Mouse (Mus musculus) neural tube, embryonic 14.5 days (tissue): ENCODE measurements around the gene Gna15. TPM values are rescaled to one million over a fixed set of nuclear protein-coding genes. Genes with fewer than 3 reads are reported as not detected.

Experiments used
- ATAC-seq: fragments of 200-750 bp; cut with Nextera tagmentation; 2 replicates; pipeline ENCODE4 v1.8.0; 2017; ENCODE audit warnings: low read depth, mild to moderate bottlenecking, moderate TSS enrichment, moderate library complexity
- H3K27ac ChIP-seq: fragments of 300-500 bp; sonication (generic); 2 replicates; pipeline ENCODE4 v1.5.1; 2014; ENCODE audit warnings: low read depth, mild to moderate bottlenecking, control low read depth, low read length, moderate library complexity, mixed read lengths
- H3K27me3 ChIP-seq: fragments of 300-500 bp; sonication (generic); 2 replicates; pipeline ENCODE4 v1.6.1; 2014; ENCODE audit warnings: low read length; ENCODE audit not compliant: control insufficient read depth, insufficient read depth
- H3K36me3 ChIP-seq: fragments of 300-500 bp; sonication (generic); 2 replicates; pipeline ENCODE4 v1.6.1; 2014; ENCODE audit warnings: low read length, mixed read lengths; ENCODE audit not compliant: control insufficient read depth, insufficient read depth
- H3K4me1 ChIP-seq: fragments of 300-500 bp; sonication (generic); 2 replicates; pipeline ENCODE4 v1.6.1; 2014; ENCODE audit warnings: low read length; ENCODE audit not compliant: control insufficient read depth, insufficient read depth
- H3K4me2 ChIP-seq: fragments of 300-500 bp; sonication (generic); 2 replicates; pipeline ENCODE4 v1.6.1; 2014; ENCODE audit warnings: mild to moderate bottlenecking, low read depth, low read length, control low read depth
- H3K4me3 ChIP-seq: fragments of 300-500 bp; sonication (generic); 2 replicates; pipeline ENCODE4 v1.5.1; 2014; ENCODE audit warnings: low read depth, low read length, control low read depth, mixed read lengths
- H3K9ac ChIP-seq: fragments of 300-500 bp; sonication (generic); replicated peaks from 2 replicates; pipeline ENCODE4 v1.6.1; 2014; ENCODE audit warnings: low read depth, mild to moderate bottlenecking, control low read depth, low read length, mixed read lengths
- H3K9me3 ChIP-seq: fragments of 300-500 bp; sonication (generic); 2 replicates; pipeline ENCODE4 v1.6.1; 2016; ENCODE audit warnings: low read length; ENCODE audit not compliant: control insufficient read depth
- WGBS: fragments of 180-500 bp; shearing (Covaris S2); extraction: QIAGEN DNeasy Blood & Tissue Kit; methylation state at CpG from one replicate; pipeline ENCODE4 v1.1.7; 2014; 5-methylcytosine and 5-hydroxymethylcytosine counted together
- polyA plus RNA-seq: library from polyadenylated mRNA; unstranded; fragments of >200 nt; fragmentation: Nextera tagmentation; extraction: Ambion mirVana; gene quantifications from 2 replicates; pipeline ENCODE4 v1.2.1, GENCODE M21; 2014

Gna15 gene
- polyA plus RNA-seq, 1 experiment from 2014 or later = 0.40 TPM

DNA sequence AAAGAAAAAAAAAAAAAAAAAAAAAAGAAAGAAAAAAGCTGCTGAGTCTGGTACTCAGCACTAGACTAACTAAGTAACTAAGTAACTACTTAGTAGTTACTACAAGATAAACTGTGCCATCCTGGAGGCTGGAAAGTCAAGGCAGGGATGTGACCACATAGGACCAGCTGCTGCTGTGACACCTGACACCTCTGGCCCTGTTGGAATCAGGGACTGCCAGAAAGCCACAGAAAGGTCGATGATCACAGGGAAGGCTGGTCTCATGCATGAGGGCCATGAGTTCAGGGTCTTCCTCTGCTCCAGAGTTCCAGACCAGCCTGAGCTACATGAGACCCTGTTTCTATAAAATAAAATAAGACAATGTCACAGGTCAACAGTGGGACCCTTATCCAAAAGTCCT is 33.5 kb upstream of the Gna15 start:
- H3K4me1 ChIP-seq = peaks cover 13% of the 10 kb centered on the region
- no peak for ATAC-seq
- 25% methylated on average over 1 of the region's 1 CpGs for WGBS

DNA sequence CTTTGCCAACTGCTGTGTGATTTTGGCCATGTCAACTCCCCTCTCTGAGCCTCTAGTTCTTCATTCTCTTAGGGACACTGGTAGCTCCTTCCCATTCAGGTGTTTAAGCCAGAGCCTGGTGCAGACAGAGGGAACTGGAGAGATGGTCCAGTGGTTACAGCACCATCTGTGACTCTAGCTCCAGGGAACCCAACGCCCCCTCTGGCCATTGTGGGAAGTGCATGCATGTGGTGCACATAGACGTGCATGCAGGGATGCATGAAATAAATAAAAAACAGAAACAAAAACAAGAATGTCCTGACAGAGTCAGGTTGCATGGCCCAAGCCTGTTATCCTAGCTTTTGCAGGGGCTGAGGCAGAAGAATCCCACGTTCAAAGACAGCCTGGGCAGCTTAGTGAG is 32.3 kb upstream of the Gna15 start:
- Histone ChIP-seq H3K27me3 (no peaks in the 10 kb centered on the region), H3K9ac (no peak overlapping the region), H3K9me3 (no peaks in the 10 kb centered on the region), H3K4me2 (no peak overlapping the region), H3K27ac (no peak overlapping the region), H3K4me1 (peaks cover 9% of the 10 kb centered on the region), H3K4me3 (no peak overlapping the region), H3K36me3 (no peaks in the 10 kb centered on the region)
- 78% methylated on average over 3 of the region's 3 CpGs for WGBS
- no peak for ATAC-seq

More for the DNA sequence above, 33.5 kb upstream of the Gna15 start:
- no peak overlapping the region for H3K9ac ChIP-seq
- H3K4me3 ChIP-seq = no peak overlapping the region
- no peaks in the 10 kb centered on the region for H3K36me3 ChIP-seq
- H3K27ac ChIP-seq = no peak overlapping the region
- no peaks in the 10 kb centered on the region for H3K9me3 ChIP-seq
- no peak overlapping the region for H3K4me2 ChIP-seq
- H3K27me3 ChIP-seq = no peaks in the 10 kb centered on the region

DNA sequence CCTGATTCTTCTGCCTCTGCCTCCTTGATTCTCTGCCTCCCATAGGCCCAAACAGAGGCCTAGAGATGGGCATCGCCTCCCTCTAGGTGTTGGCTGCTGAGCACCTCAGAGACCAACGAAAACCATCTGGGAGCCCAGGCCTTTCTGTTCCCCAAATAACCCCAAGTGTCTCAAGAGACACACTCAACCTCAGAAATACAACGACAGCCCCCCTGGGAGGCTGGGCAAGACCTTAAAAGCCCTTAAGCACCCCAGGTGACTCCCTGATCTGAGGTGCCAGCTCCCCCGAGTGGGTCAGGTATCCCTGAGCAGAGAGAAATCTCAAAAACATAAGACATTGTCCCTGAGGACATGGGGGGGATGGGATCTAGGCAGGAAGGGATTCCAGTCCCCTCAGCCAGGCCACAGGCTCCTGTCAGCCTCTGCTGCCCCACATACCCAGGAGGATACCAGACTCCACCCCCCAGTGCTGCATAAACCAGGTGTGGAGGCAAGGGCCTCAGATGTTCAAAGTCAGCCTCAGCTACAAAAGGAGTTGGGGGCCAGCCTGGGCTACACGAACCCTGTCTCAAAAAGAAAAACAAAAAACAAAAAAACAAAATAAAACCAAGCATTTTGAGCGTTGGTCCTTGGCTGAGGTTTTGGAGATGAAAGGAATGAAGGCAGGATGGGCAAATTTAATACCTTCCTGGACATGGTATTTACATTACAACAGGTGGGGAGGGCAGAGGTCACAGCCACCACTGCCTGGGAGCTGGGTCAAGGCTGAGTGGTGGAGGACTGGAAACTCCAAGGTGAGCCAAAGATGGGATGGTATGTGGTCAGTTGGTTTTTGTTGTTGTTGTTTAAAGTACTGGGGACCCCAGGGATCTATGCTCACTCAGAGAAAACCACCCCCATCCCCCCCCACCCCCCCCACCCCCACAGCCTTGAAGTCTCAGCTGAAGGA is 30.1 kb upstream of the Gna15 start:
- H3K27ac ChIP-seq = no peak overlapping the region
- H3K9ac ChIP-seq = no peak overlapping the region
- ATAC-seq = no peak
- H3K4me2 ChIP-seq = no peak overlapping the region
- no peaks in the 10 kb centered on the region for H3K9me3 ChIP-seq
- no peaks in the 10 kb centered on the region for H3K4me1 ChIP-seq
- WGBS = 81% methylated on average over 6 of the region's 6 CpGs
- no peaks in the 10 kb centered on the region for H3K36me3 ChIP-seq
- no peaks in the 10 kb centered on the region for H3K27me3 ChIP-seq
- no peak overlapping the region for H3K4me3 ChIP-seq

DNA sequence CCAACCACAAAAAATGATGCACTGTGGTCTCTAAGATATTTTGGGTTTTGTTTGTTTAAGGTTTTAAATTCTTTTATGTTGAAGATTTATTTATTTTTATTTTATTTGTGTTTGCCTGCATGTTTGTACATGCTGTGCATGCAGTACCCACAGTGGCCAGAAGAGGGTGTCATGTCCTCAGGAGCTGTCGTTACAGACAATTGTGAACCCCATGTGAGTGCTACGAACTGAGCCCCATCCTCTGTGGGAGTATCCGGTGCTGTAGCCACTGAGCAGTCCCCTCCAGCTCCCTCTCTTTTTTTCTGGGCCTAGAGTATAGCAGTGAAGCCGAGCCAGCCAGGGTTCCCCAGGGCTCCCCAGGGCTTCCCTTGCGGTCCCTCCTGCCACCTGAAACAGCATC is 29.2 kb upstream of the Gna15 start:
- 88% methylated on average over 5 of the region's 5 CpGs for WGBS
- no peak for ATAC-seq
- Histone ChIP-seq H3K36me3 (no peaks in the 10 kb centered on the region), H3K27me3 (no peaks in the 10 kb centered on the region), H3K4me1 (no peaks in the 10 kb centered on the region), H3K4me2 (no peak overlapping the region), H3K4me3 (no peak overlapping the region), H3K9ac (no peak overlapping the region), H3K27ac (no peak overlapping the region), H3K9me3 (no peaks in the 10 kb centered on the region)

DNA sequence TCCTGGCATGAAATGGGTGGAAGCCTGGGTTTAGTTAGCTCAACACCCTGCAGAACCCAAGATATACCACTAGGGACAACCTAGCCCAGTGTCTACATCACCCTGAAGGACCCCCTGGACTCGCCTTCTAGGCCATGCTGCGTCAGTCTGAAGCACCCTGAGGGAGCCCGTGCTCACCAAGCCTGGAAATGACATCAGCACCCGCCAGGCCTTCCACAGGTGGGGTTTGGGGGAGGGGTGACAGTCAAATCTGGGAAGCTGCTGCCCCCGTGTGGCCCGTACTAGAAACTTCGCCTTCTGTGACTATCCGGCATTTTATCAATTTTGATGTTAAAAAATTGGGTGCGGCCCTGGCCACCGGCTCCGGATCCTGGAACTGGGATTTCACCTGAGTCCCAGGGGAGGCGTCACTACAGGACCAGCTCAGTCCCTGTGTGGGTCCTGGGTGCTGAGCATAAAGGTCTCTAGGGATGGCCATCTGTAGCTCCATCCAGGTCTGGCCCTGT is 27.6 kb upstream of the Gna15 start:
- H3K9me3 ChIP-seq = no peaks in the 10 kb centered on the region
- no peak overlapping the region; the same call in 1 of the 2 replicates for H3K27ac ChIP-seq
- ATAC-seq = peak; percentile 83; the same call in 1 of the 2 replicates
- H3K4me1 ChIP-seq = no peaks in the 10 kb centered on the region
- no peak overlapping the region for H3K4me3 ChIP-seq
- no peaks in the 10 kb centered on the region for H3K27me3 ChIP-seq
- 8% methylated on average over 12 of the region's 12 CpGs for WGBS
- no peak overlapping the region for H3K9ac ChIP-seq
- no peak overlapping the region for H3K4me2 ChIP-seq
- no peaks in the 10 kb centered on the region for H3K36me3 ChIP-seq

DNA sequence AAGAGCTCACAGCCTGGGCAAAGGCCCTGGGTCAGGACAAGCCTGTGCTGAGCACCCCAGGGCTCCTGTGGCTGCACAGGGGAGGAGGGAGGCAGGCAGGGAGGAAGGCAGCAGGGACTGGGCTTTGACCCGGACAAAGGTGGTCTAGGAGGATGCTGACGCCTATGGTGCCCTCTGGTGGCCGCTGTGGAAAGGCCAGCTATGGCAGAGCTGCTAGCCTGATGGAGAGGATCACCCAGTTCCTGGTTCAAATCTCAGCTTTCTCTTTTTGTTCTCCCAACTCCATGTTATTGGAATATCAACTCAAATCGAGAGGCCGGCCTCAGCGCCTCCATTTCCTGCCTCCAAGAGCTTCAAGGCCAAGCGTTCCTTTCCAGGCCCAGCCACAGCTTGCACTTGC is 26.2 kb upstream of the Gna15 start:
- Histone ChIP-seq H3K4me2 (no peak overlapping the region), H3K9me3 (no peaks in the 10 kb centered on the region), H3K4me1 (0 out of 2 replicates have a peak, but pooled peaks cover 3% of the 10 kb centered on the region), H3K9ac (no peak overlapping the region), H3K4me3 (no peak overlapping the region), H3K27ac (no peak overlapping the region), H3K36me3 (no peaks in the 10 kb centered on the region), H3K27me3 (no peaks in the 10 kb centered on the region)
- 16% methylated on average over 7 of the region's 7 CpGs for WGBS
- ATAC-seq = no peak

DNA sequence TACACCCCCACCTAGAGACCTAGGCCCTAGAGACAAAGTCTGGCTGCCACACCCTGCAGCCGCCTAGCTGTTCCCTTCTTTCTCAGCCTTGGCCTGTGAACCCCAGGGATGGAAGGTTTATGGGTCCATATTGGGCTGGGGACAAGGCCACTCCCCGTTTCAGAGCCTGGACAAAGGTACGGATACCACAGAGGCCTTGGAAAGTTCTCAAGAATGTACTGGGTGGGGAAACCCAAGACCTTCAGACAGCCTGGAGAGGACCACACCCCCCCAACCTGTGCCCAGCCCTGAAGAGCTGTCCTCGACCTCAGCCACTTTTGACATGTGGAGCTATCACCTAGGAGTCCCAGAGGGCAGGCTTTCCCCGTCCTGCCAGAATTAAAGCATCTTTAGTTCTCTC is 24.9 kb upstream of the Gna15 start:
- H3K36me3 ChIP-seq = no peaks in the 10 kb centered on the region
- no peak overlapping the region for H3K9ac ChIP-seq
- no peaks in the 10 kb centered on the region for H3K9me3 ChIP-seq
- H3K27me3 ChIP-seq = no peaks in the 10 kb centered on the region
- 82% methylated on average over 5 of the region's 5 CpGs for WGBS
- H3K27ac ChIP-seq = no peak overlapping the region
- H3K4me3 ChIP-seq = no peak overlapping the region
- ATAC-seq = no peak
- peaks cover 6% of the 10 kb centered on the region for H3K4me1 ChIP-seq
- H3K4me2 ChIP-seq = no peak overlapping the region

DNA sequence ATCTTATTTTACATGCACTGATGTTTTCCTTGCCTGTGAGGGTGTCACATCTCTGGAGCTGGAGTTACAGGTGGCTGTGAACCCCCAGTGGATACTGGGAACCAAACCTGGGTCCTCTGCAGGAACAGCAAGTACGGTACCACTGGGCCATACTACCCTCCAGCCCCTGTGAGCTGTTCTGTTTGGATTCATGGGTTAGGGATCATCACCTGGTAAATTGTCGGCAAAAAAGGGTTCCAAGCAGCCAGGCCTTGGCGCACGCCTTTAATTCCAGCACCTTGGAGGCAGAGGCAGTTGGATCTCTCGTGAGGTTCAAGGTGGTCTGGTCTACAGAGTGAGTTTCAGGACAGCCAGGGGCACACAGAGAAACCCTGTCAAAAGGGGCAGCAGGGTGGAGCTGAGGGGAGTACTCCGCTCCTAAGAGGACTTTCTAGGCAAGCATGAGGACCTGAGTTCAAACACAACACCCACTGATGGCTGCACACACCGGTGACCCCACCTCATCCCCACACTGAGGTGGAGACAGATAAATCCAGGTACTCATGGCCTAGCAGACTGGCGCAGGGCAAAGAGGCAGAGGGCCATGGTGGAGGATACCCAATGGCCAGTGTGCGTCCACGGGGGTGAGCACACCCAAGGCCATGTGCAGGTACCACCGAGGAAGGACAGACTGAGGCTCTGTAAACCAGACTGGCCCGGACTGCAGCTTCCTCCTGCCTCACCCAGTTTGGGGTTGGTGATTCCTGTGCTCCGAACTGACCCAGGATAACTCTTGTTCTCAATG is 23.0 kb upstream of the Gna15 start:
- H3K27ac ChIP-seq = no peak overlapping the region
- no peaks in the 10 kb centered on the region for H3K36me3 ChIP-seq
- H3K9me3 ChIP-seq = no peaks in the 10 kb centered on the region
- H3K4me2 ChIP-seq = no peak overlapping the region
- no peak overlapping the region for H3K9ac ChIP-seq
- H3K4me3 ChIP-seq = no peak overlapping the region
- WGBS = 91% methylated on average over 13 of the region's 13 CpGs
- H3K4me1 ChIP-seq = peaks cover 26% of the 10 kb centered on the region
- no peak for ATAC-seq
- H3K27me3 ChIP-seq = no peaks in the 10 kb centered on the region

DNA sequence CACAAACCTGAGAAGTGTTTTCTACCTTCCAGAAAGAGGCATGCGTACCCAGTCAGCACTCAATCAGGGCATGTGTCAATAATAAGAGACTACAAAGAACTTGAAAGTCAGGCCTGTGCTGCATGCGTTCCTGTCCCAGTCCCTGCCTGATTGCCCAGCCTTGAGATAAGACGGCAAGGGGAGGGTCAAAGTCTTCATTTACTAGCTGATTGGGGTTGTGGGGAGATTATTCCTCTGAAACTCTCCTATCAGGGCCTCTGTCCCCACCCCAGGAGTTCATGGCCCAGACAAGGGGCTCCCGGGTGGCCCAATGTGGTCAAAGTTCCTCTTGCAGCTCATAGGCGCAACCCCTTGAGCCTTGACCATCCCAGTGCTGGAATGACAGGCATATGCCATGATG is 22.3 kb upstream of the Gna15 start:
- Histone ChIP-seq H3K4me3 (no peak overlapping the region), H3K9ac (0 out of 2 replicates have a peak overlapping the region, but pooled peaks have one; percentile 2), H3K27me3 (no peaks in the 10 kb centered on the region), H3K36me3 (no peaks in the 10 kb centered on the region), H3K4me1 (peaks cover 30% of the 10 kb centered on the region), H3K27ac (no peak overlapping the region), H3K4me2 (no peak overlapping the region), H3K9me3 (no peaks in the 10 kb centered on the region)
- 82% methylated on average over 5 of the region's 5 CpGs for WGBS
- ATAC-seq = no peak
